Mouse (Mus musculus): ENCODE results near the gene Iqgap2. TPM values are rescaled to one million over a fixed set of nuclear protein-coding genes. Genes with fewer than 3 reads are reported as not detected.

Iqgap2 gene
- total and polyA plus RNA-seq, 3 experiments = 0.08 to 0.14 (median 0.11) TPM

GRCm38 (mm10) chr13:95614757-95615156 lies 277.0 kb downstream of the Iqgap2 start:
- no peaks in the 10 kb centered on the region for H3K79me2 ChIP-seq (replicated peaks; ENCODE audit: control insufficient read depth, extremely low read depth, insufficient read depth, poor library complexity, severe bottlenecking)
- peaks cover 51% of the 10 kb centered on the region for H3K27me3 ChIP-seq (replicated peaks)
- in situ Hi-C loops (cut with MboI; ENCODE audit: low pct_ligation_motif_present, low pct_unique_long_range_greater_than_20kb, low sequenced_read_pairs) (no loop called here), dilution Hi-C loops (cut with MboI; ENCODE audit: extremely low pct_ligation_motif_present, extremely low pct_unique_long_range_greater_than_20kb, low sequenced_read_pairs) (no loop called here)
- H3K4me2 ChIP-seq (ENCODE audit: insufficient read depth, low read depth, poor library complexity, severe bottlenecking) = no peak overlapping the region
- TF ChIP-seq GABPA (IDR thresholded peaks at IDR 0.05; ENCODE audit: insufficient replicate concordance, low read depth, low read length) = no peak
- no peak for TF ChIP-seq IRF4 (IDR thresholded peaks at IDR 0.05; ENCODE audit: low read depth, low read length)
- no peak for TF ChIP-seq ETS1 (conservative IDR thresholded peaks at IDR 0.05; ENCODE audit: low read depth, low read length)
- no peak for TF ChIP-seq MEF2A (IDR thresholded peaks at IDR 0.05; ENCODE audit: borderline replicate concordance, low read depth, low read length)
- no peak for TF ChIP-seq RCOR1 (conservative IDR thresholded peaks at IDR 0.05; ENCODE audit: low read depth, low read length)
- TF ChIP-seq USF1 (IDR thresholded peaks at IDR 0.05; ENCODE audit: low read depth, low read length) = no peak
- no peak for TF ChIP-seq CTCF (conservative IDR thresholded peaks at IDR 0.05 in 1 of 2, IDR thresholded peaks at IDR 0.05 in 1 of 2; ENCODE audit: low read depth in 2 of 2, low read length in 2 of 2)
- no peak for TF ChIP-seq SIN3A (IDR thresholded peaks at IDR 0.05; ENCODE audit: low read length)
- no peak for DNase-seq (ENCODE audit: extremely low read depth)
- no peak overlapping the region for H3K9ac ChIP-seq (ENCODE audit: insufficient read depth, low read depth)
- H3K4me1 ChIP-seq (ENCODE audit: control insufficient read depth in 1 of 2, insufficient read depth in 2 of 2) = peaks cover 0 to 8% of the 10 kb centered on the region in 2 experiments; a peak in 2 of 4 replicates
- H3K9me3 ChIP-seq (replicated peaks; ENCODE audit: low read length) = no peaks in the 10 kb centered on the region
- no peaks in the 10 kb centered on the region for H3K36me3 ChIP-seq (replicated peaks in 1 of 2; ENCODE audit: control insufficient read depth in 1 of 2, insufficient read depth in 1 of 2, low read length in 1 of 2)
- H3K27ac ChIP-seq (ENCODE audit: insufficient read depth, low read depth) = no peak overlapping the region
- H3K4me3 ChIP-seq (replicated peaks in 1 of 3; ENCODE audit: low read depth in 2 of 3, low read length in 2 of 3, poor library complexity in 1 of 3) = no peak overlapping the region

- no peaks in the 10 kb centered on the region for H3K36me3 ChIP-seq (replicated peaks in 1 of 2; ENCODE audit: control insufficient read depth in 1 of 2, insufficient read depth in 1 of 2, low read length in 1 of 2)
Measured at GRCm38 (mm10) chr13:95612243-95612642, 279.5 kb downstream of the Iqgap2 start.

GRCm38 (mm10) chr13:95611752-95612151 lies 280.0 kb downstream of the Iqgap2 start:
- Histone ChIP-seq H3K27me3 (replicated peaks) (peaks cover 31% of the 10 kb centered on the region), H3K79me2 (replicated peaks; ENCODE audit: control insufficient read depth, extremely low read depth, insufficient read depth, poor library complexity, severe bottlenecking) (no peaks in the 10 kb centered on the region), H3K9me3 (replicated peaks; ENCODE audit: low read length) (no peaks in the 10 kb centered on the region), H3K4me1 (ENCODE audit: control insufficient read depth in 1 of 2, insufficient read depth in 2 of 2) (no peaks in the 10 kb centered on the region), H3K4me3 (replicated peaks in 1 of 3; ENCODE audit: low read depth in 2 of 3, low read length in 2 of 3, poor library complexity in 1 of 3) (no peak overlapping the region), H3K27ac (ENCODE audit: insufficient read depth, low read depth) (no peak overlapping the region), H3K4me2 (ENCODE audit: insufficient read depth, low read depth, poor library complexity, severe bottlenecking) (no peak overlapping the region), H3K36me3 (replicated peaks in 1 of 2; ENCODE audit: control insufficient read depth in 1 of 2, insufficient read depth in 1 of 2, low read length in 1 of 2) (no peaks in the 10 kb centered on the region), H3K9ac (ENCODE audit: insufficient read depth, low read depth) (no peak overlapping the region)
- DNase-seq (ENCODE audit: extremely low read depth) = no peak
- dilution Hi-C loops (cut with MboI; ENCODE audit: extremely low pct_ligation_motif_present, extremely low pct_unique_long_range_greater_than_20kb, low sequenced_read_pairs) (no loop called here), in situ Hi-C loops (cut with MboI; ENCODE audit: low pct_ligation_motif_present, low pct_unique_long_range_greater_than_20kb, low sequenced_read_pairs) (no loop called here)
- no peak for TF ChIP-seq MAZ (IDR thresholded peaks at IDR 0.05; ENCODE audit: low read depth, low read length)
- no peak for TF ChIP-seq HCFC1 (IDR thresholded peaks at IDR 0.05; ENCODE audit: low read depth, low read length)
- no peak for TF ChIP-seq JUN (IDR thresholded peaks at IDR 0.05; ENCODE audit: insufficient read depth, low read depth, low read length)
- TF ChIP-seq PAX5 (IDR thresholded peaks at IDR 0.05; ENCODE audit: low read length) = no peak
- no peak for TF ChIP-seq CTCF (conservative IDR thresholded peaks at IDR 0.05 in 1 of 2, IDR thresholded peaks at IDR 0.05 in 1 of 2; ENCODE audit: low read depth in 2 of 2, low read length in 2 of 2)
- no peak for TF ChIP-seq TBP (conservative IDR thresholded peaks at IDR 0.05; ENCODE audit: low read depth, low read length)
- TF ChIP-seq RCOR1 (conservative IDR thresholded peaks at IDR 0.05; ENCODE audit: low read depth, low read length) = no peak
- TF ChIP-seq JUND (conservative IDR thresholded peaks at IDR 0.05; ENCODE audit: low read depth, low read length) = no peak
- no peak for TF ChIP-seq IRF4 (IDR thresholded peaks at IDR 0.05; ENCODE audit: low read depth, low read length)
- TF ChIP-seq CHD1 (IDR thresholded peaks at IDR 0.05; ENCODE audit: low read depth, low read length) = no peak
- TF ChIP-seq MXI1 (IDR thresholded peaks at IDR 0.05; ENCODE audit: low read depth, low read length) = no peak

More at GRCm38 (mm10) chr13:95612243-95612642, 279.5 kb downstream of the Iqgap2 start:
- TF ChIP-seq TCF12 (IDR thresholded peaks at IDR 0.05; ENCODE audit: low read depth, low read length) (no peak), SIN3A (IDR thresholded peaks at IDR 0.05; ENCODE audit: low read length) (no peak), POLR2AphosphoS2 (IDR thresholded peaks at IDR 0.05; ENCODE audit: low read depth, low read length) (no peak), EP300 (IDR thresholded peaks at IDR 0.05; ENCODE audit: low read length) (no peak)
- Histone ChIP-seq H3K4me1 (ENCODE audit: control insufficient read depth in 1 of 2, insufficient read depth in 2 of 2) (no peaks in the 10 kb centered on the region), H3K4me2 (ENCODE audit: insufficient read depth, low read depth, poor library complexity, severe bottlenecking) (no peak overlapping the region), H3K79me2 (replicated peaks; ENCODE audit: control insufficient read depth, extremely low read depth, insufficient read depth, poor library complexity, severe bottlenecking) (no peaks in the 10 kb centered on the region), H3K9me3 (replicated peaks; ENCODE audit: low read length) (no peaks in the 10 kb centered on the region), H3K9ac (ENCODE audit: insufficient read depth, low read depth) (no peak overlapping the region), H3K27me3 (replicated peaks) (peaks cover 32% of the 10 kb centered on the region), H3K4me3 (replicated peaks in 1 of 3; ENCODE audit: low read depth in 2 of 3, low read length in 2 of 3, poor library complexity in 1 of 3) (no peak overlapping the region), H3K27ac (ENCODE audit: insufficient read depth, low read depth) (no peak overlapping the region)
- DNase-seq (ENCODE audit: extremely low read depth) = no peak
- in situ Hi-C loops (cut with MboI; ENCODE audit: low pct_ligation_motif_present, low pct_unique_long_range_greater_than_20kb, low sequenced_read_pairs) (no loop called here), dilution Hi-C loops (cut with MboI; ENCODE audit: extremely low pct_ligation_motif_present, extremely low pct_unique_long_range_greater_than_20kb, low sequenced_read_pairs) (no loop called here)
